Mouse (Mus musculus): ENCODE data around the gene Olfr957.

Olfr957 gene

DNA sequence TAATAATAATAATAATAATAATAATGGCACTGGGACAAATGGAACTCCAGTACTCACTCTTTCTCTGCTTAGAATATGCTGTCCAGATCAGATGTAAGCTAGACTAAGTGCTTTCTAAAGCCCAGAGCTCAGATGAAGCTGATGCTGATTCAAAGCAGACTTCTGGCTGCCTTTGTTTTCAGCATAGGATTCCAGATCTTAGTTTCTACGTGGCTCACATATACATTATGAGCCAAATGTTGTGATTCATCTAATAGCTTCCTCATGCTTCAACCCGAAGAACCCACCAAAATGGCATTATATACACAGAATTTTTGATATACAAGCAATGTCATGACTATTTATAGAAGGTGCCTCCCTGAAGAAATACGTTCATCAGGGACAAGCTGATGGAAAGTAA, at the start of gene Olfr957:
Gene Olfr957 (minus strand): TSS at position 279 of the 400 bp plus-strand sequence.
- DNase-seq (ENCODE audit: low spot score in 2 of 2), result no peak

DNA sequence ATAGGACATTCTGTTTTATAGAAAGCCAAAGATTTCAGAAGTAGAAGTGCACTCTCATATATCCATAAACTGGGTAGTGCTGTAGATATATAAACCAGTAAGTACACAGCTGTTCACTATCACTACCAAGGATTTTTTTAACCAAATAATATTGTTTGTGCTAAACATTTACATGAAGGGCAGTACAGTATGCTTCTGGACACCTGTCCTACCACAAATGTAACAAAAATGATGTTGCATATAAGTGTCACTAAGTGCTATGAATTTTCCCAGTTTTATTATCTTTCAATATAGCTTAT, 42.7 kb upstream of the Olfr957 start:
- DNase-seq (ENCODE audit: low spot score in 2 of 2), result no peak

DNA sequence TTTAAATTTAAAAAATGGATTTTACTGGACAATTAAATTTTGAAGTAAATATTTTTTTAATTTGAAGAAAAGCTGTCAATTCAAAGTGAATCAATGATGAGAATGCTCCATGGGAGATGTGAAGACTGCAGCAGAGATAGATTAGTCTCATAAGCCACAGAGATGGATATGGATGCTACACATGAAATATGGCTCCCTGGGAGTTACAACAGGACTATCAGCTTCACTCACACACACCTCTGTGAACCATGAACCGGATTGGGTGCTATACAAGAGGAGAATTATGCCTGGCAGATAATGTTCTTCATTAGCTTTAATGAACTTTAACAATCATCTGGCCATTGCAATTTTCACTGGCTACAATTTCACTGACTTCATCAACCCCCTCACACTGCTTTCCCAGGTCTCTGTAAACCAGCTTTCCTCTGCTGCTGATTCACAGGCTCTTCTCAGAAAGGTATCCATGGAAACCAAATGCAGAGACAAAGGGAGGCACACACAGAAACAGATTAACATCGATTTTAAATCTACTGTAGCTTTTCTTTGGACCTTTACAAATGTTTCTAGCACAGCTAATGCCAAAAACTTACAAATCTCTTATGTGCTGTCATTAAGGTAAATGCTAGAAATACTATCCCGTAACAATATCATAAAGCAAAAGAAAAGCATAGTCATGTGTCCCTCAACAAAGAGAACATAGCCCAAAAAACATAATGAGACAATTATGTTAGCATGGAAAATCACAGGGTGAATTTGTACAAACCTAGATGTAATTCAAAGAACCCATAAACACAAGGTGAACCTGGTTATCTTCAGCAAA, 42.1 kb upstream of the Olfr957 start:
- DNase-seq (ENCODE audit: low spot score in 2 of 2), result no peak

DNA sequence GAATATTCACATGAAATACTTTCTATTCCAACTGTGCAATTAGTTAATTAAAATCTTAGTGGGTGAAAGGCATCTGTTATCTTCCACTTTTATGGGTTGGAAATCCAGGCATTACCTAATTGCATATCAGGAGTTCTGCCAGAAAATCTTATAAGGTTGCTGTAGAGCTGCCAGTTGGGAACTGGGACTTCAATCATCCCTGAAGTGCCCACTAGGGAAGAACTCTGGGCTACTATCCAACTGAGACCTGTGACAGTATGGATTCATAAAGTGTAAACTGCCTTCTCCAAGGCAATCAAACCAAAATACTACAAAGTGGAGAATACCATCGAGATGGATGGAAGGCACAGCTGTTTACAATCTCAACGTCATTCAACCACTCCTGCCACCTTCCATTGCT, 38.3 kb upstream of the Olfr957 start, which contains the start of gene Olfr958:
Gene Olfr958 (minus strand): TSS at position 109 of the 400 bp plus-strand sequence.
- no peak for DNase-seq (ENCODE audit: low spot score in 2 of 2)

DNA sequence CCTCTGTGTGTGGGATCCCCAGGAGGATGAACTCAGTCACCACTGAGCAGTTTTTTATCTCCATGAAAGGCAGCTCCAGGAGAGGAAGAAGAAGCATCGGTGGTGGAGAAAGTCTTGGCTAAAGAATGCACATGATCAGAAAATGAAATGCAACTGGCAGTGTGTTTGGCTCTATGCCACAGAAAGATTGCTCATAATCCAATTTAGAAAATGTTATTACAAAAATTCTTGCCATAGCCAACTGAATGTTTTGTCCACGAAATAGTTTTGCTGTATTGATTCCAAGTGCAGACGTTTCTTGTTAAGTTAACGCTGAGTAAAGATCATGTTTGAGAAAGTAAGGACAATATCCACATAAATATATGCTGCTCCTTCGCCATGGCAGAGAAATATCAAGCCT, 35.2 kb upstream of the Olfr957 start:
- DNase-seq (ENCODE audit: low spot score in 2 of 2), result no peak

DNA sequence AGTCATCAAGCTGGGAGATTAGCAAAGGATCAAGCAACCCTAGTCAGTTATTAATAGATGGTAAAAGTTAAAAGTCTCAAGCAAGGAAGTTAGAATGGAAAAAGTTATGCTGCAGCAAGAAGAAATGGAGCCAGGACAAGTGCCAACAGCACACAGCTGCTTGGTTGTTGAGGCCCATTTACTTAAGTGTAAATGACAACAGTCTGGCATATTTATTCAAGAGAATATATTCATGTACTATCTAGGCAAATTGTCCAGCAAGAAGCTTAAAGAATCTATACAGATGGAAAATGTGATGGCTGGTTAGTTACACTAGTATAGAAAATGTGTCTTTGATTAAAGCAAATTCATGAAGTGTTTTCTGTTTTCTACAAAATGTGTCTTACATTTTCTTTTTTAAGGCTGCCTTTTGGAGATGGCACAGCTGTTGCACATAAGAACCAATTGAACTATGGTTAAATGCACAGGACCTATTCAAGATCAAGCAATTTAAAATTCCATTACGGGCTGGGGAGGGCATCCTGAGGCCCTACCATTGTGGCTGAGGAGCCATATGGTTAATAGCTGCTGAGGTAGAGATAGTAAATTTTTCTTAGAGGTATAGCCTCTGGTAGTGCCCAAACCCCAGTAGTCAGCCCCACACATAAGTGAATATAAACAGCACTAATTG, 8.1 kb upstream of the Olfr957 start:
- DNase-seq (ENCODE audit: low spot score in 2 of 2), result no peak

DNA sequence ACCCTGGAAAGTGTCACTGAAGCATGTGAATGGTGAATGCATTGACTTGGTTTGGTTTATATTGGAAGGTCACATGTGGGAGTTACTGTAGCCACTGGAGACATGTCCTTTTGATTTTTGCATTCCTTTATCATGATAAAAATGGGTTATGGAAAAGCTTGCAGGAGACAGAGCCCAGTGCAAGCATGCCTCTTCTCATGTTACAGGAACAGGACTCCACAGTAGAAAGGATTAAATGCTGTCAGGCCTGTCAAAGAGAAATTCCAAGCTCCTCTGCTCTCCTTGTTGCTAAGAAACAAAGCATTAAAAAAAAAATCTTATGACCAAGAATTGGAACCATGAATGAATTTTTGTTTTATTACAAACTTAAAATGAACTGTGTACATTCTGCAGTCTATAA, 3.0 kb upstream of the Olfr957 start:
- no peak for DNase-seq (ENCODE audit: low spot score in 2 of 2)

DNA sequence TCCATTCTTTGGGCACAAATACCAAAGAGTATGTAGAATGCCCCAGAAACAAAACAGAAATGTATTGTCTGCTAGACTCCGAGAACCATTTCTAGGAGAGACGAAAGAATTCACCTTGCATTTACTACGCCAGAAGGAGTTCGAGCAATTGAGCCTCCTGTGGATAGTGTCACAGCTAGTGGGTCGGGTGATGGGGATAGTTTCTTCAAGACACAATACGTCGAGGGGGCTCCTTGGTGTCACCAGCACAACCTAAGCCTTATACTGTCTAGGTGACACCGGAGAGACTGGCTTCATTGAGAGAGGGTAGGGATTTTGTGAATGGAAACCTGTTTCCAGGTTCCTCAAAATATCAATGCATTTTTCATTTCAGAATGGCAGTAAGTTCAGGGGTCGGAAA, 6.2 kb downstream of the Olfr957 start:
- DNase-seq (ENCODE audit: low spot score in 2 of 2), result no peak

DNA sequence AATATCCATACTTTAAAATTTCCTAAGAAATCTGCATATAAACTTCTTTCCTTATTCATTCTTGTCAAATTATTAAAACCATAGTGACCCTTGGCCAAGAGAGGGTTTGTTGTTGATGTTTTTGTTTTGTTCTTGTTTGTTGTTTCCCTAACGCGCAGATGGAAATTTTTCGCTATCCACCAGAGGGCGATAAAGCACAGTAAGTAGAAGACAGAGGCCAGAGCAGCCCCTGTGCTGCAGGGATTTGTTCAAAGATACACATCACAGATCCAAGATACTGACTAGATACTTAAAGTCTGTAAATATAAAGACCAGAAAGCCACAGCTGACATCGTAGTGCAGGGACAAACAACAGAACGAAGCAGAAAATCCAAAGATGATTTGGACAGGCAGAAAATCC, 6.6 kb downstream of the Olfr957 start:
- DNase-seq (ENCODE audit: low spot score in 2 of 2), result peak; percentile 47 to 67

DNA sequence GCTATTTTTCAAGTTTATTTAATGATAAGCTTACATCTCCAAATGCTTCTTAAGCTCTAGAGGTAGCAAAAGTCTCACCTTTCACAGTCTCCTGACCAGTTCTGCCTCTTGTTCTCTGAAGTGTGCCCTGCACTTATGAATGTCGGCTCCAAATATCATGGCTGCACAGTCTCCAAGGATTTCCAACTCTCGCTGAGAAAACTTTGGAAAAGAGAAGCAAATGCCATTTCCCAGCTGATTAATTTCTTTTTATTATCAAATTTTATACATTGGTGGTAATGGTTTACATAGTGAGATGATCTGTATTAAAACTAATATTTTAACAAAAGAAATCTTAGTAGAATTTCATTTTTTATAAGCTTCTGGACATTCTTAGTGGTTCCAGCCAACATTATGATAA, 21.7 kb downstream of the Olfr957 start, which contains the start of gene Olfr44:
Gene Olfr44 (minus strand): TSS at position 101 of the 400 bp plus-strand sequence.
- DNase-seq (ENCODE audit: low spot score in 2 of 2), result no peak

DNA sequence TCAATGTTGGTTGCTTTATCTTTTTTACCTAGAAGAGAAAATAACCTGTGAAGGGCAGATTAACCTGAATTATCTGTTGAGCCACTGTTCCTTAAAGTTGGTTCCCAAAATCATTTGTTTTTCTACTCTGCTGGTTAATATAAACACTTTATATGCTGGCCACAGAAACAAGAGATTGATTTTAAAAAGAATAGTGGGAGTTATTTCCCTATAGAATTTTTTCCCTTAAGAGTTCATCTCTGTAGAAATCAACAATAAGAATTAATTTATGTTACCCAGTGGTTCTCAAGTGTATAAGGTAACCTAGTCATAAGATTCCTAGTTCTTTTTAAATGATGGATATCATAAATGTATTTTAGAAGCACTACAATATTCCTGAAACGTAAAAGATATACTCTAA, 43.8 kb downstream of the Olfr957 start, which contains the start of gene Olfr955:
Gene Olfr955 (minus strand): TSS at position 101 of the 400 bp plus-strand sequence.
- no peak for DNase-seq (ENCODE audit: low spot score in 2 of 2)
